Mouse (Mus musculus) frontal cortex, adult (tissue): ENCODE results near the gene Skil.
"Not testable (repeated sequence)": the region's sequence is repeated elsewhere in the genome, so short reads cannot be mapped to it uniquely, and the experiment has no call there.

Experiments
- ATAC-seq: cut with Nextera tagmentation; 2 replicates; pipeline ENCODE4 v1.9.2; 2017; ENCODE audit warnings: mild to moderate bottlenecking, moderate library complexity, mixed read lengths; ENCODE audit not compliant: low TSS enrichment

Gene Skil

GRCm38 (mm10) chr3:31126848-31127247, 32.0 kb downstream of the Skil start:
- ATAC-seq: no peak

GRCm38 (mm10) chr3:31129766-31130165, 34.9 kb downstream of the Skil start:
- no peak for ATAC-seq

GRCm38 (mm10) chr3:31133664-31134063, 38.8 kb downstream of the Skil start:
- no peak for ATAC-seq

GRCm38 (mm10) chr3:31134246-31134645, 39.4 kb downstream of the Skil start:
- no peak for ATAC-seq

GRCm38 (mm10) chr3:31134696-31135095, 39.8 kb downstream of the Skil start:
- no peak for ATAC-seq

- not testable (repeated sequence) for ATAC-seq
Measured at GRCm38 (mm10) chr3:31136591-31136990, 41.7 kb downstream of the Skil start.

- peak; percentile 65 for ATAC-seq
Measured at GRCm38 (mm10) chr3:31138454-31139424, 43.9 kb downstream of the Skil start.

- no peak for ATAC-seq
Measured at GRCm38 (mm10) chr3:31141621-31142020, 46.8 kb downstream of the Skil start.

GRCm38 (mm10) chr3:31145222-31145621, 50.4 kb downstream of the Skil start:
- not testable (repeated sequence) for ATAC-seq

GRCm38 (mm10) chr3:31145641-31146290, 50.9 kb downstream of the Skil start:
- ATAC-seq: peak; percentile 91

GRCm38 (mm10) chr3:31148595-31148994, 53.7 kb downstream of the Skil start:
- no peak for ATAC-seq

GRCm38 (mm10) chr3:31149706-31150105, 54.8 kb downstream of the Skil start, which contains the start of gene Cldn11:
Gene Cldn11 (plus strand): TSS chr3:31149920.
- ATAC-seq: peak; percentile 71

- no peak for ATAC-seq
Measured at GRCm38 (mm10) chr3:31152108-31152507, 57.2 kb downstream of the Skil start.

- no peak for ATAC-seq
Measured at GRCm38 (mm10) chr3:31156126-31156525, 61.3 kb downstream of the Skil start.

- no peak for ATAC-seq
Measured at GRCm38 (mm10) chr3:31157776-31158175, 62.9 kb downstream of the Skil start.

GRCm38 (mm10) chr3:31160046-31160445, 65.2 kb downstream of the Skil start:
- no peak for ATAC-seq

GRCm38 (mm10) chr3:31161336-31161735, 66.5 kb downstream of the Skil start:
- no peak for ATAC-seq

GRCm38 (mm10) chr3:31162860-31163259, 68.0 kb downstream of the Skil start:
- no peak for ATAC-seq

- no peak for ATAC-seq
Measured at GRCm38 (mm10) chr3:31165803-31166202, 70.9 kb downstream of the Skil start.

GRCm38 (mm10) chr3:31166365-31166871, 71.6 kb downstream of the Skil start:
- ATAC-seq: peak; percentile 87
